Mouse (Mus musculus) cerebellum, postnatal 4 days (tissue): ENCODE results near the gene Mtx3.
A peak's percentile ranks its signal among the peaks of the same experiment; 100 is the strongest.
"Not testable (repeated sequence)": the region's sequence is repeated elsewhere in the genome, so short reads cannot be mapped to it uniquely, and the experiment has no call there.

Experiments
- DNase-seq, 2 experiments: peaks; one replicate each; pipeline ENCODE4 v3.0.0; 2022; ENCODE audit warnings: low spot score in 2 of 2, mixed read lengths in 1 of 2

Gene Mtx3

GRCm38 (mm10) chr13:92844586-92845221, at the start of gene Mtx3:
TSS of gene Mtx3 (plus strand) at chr13:92844760.
- peak; percentile 76 to 91 for DNase-seq

- no peak for DNase-seq
These were observed 45.7 kb upstream of the Mtx3 start for GRCm38 (mm10) chr13:92798830-92799229.

GRCm38 (mm10) chr13:92799306-92799925, 45.1 kb upstream of the Mtx3 start:
- DNase-seq: no peak

GRCm38 (mm10) chr13:92806785-92807184, 37.8 kb upstream of the Mtx3 start:
- DNase-seq: no peak

- DNase-seq: no peak
These were observed 36.7 kb upstream of the Mtx3 start for GRCm38 (mm10) chr13:92807849-92808248.

GRCm38 (mm10) chr13:92810592-92810991, 34.0 kb upstream of the Mtx3 start:
- DNase-seq: not testable (repeated sequence)

- DNase-seq: no peak
These were observed 28.2 kb upstream of the Mtx3 start for GRCm38 (mm10) chr13:92816329-92816728.

- no peak for DNase-seq
These were observed 27.2 kb upstream of the Mtx3 start for GRCm38 (mm10) chr13:92817357-92817756.

- DNase-seq: no peak
These were observed 15.7 kb upstream of the Mtx3 start for GRCm38 (mm10) chr13:92828820-92829219.

- DNase-seq: no peak
These were observed 11.4 kb upstream of the Mtx3 start for GRCm38 (mm10) chr13:92833162-92833561.

- DNase-seq: no peak
These were observed 1.9 kb downstream of the Mtx3 start for GRCm38 (mm10) chr13:92846438-92846837.

GRCm38 (mm10) chr13:92847336-92847735, 2.8 kb downstream of the Mtx3 start:
- no peak for DNase-seq

- DNase-seq: no peak
These were observed 3.4 kb downstream of the Mtx3 start for GRCm38 (mm10) chr13:92848002-92848401.

GRCm38 (mm10) chr13:92855901-92856300, 11.3 kb downstream of the Mtx3 start:
- no peak for DNase-seq

- DNase-seq: no peak
These were observed 14.2 kb downstream of the Mtx3 start for GRCm38 (mm10) chr13:92858808-92859207.

GRCm38 (mm10) chr13:92859959-92860358, 15.4 kb downstream of the Mtx3 start:
- no peak for DNase-seq

GRCm38 (mm10) chr13:92865358-92865757, 20.8 kb downstream of the Mtx3 start:
- no peak for DNase-seq

GRCm38 (mm10) chr13:92866680-92867079, 22.1 kb downstream of the Mtx3 start:
- no peak for DNase-seq

- no peak for DNase-seq
These were observed 35.0 kb downstream of the Mtx3 start for GRCm38 (mm10) chr13:92879514-92879913.

GRCm38 (mm10) chr13:92879933-92880332, 35.4 kb downstream of the Mtx3 start:
- DNase-seq: no peak

GRCm38 (mm10) chr13:92880589-92880988, 36.0 kb downstream of the Mtx3 start:
- DNase-seq: no peak

- no peak for DNase-seq
These were observed 37.9 kb downstream of the Mtx3 start for GRCm38 (mm10) chr13:92882271-92882985.
